Mouse (Mus musculus): ENCODE measurements around the gene Rpl18a.

DNA sequence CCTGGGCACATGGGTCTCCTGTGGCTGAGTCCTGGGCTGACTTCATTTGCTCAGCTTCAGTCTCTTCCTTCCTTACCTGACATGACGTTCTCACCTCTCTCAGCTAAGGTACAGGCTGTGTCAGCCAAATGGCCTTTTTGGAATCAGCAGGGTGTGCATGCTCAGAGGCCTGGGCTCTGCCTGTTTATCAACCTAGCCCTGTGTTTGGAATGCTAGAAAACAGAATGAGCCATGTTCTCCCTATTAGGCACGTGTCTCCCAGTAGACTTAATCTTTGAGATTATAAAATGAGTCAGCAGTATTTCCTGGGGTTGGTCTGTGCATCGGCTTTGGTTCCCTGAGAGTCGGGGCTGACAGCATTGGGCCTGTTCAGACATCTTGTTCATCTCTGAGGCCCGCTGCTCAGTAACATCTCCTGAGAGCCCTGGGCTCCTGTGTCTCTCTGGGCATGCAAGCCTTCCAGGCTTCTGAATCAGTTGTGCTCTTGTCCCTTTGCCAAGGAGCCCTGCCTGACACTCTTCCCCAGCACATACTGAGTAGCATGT, 31.6 kb upstream of the Rpl18a start:
- TF ChIP-seq CTCF (IDR thresholded peaks at IDR 0.05; ENCODE audit: borderline replicate concordance, insufficient read depth, low read length) (no peak), POLR2A (IDR thresholded peaks at IDR 0.05; ENCODE audit: low read depth, low read length) (no peak)
